Mouse (Mus musculus): ENCODE measurements around the gene Mpz. TPM values are rescaled to one million over a fixed set of nuclear protein-coding genes. Genes with fewer than 3 reads are reported as not detected.

The Mpz gene
- total RNA-seq (2021): 10 to 100 TPM; 23.9 to 53.3 TPM
- long read RNA-seq, experiment 1, partial matches to known transcripts: 1 of 18 reads
- long read RNA-seq, experiment 1, other reads (novel, unspliced or antisense): 14 of 18 reads
- long read RNA-seq, experiment 2, transcript Mpz-202 (6 exons, 1,278 nt): major isoform, 32 of 72 reads
- long read RNA-seq, experiment 2, partial matches to known transcripts: 2 of 72 reads
- long read RNA-seq, experiment 2, other reads (novel, unspliced or antisense): 38 of 72 reads

DNA sequence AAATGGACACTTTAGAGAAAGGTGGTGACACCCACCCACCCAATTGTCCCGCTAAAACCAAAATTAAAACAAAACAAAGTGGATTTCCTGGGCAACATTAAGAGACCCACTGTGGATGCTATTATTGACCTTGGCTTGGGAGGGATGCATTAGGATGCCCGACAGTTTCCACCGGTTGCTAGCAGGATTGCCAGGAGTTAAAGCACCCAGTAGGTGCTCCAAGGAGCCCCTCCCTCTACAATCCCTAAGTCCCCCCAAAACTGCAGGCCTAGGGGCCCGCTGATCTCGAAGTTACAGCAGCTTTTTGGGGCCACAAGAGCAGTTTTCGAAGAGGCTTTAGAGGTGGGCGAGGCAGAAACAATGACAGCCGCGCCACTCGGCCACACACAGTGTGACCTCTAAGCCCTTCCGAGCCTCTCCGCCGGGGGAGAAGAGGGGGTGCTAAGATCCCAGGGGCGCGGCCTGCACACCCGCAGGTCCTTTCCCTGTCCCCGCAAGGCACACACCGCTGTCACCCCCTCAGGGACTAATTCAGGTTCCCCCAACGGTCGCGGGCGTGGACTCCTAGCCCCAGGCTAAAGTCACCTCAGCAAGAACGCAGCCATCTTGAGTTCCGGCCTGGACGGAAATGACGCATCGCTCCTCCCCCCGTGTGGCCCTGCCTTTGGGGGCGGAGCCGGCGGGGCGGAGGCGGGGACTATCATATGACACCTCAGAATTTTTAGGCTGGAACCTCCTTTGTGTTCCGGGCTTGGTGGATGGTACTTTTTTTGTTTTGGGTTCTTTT lies at the start of gene Mpz, which contains the start of gene Sdhc:
TSS of gene Mpz (plus strand) at position 738 of the 787 bp plus-strand sequence.
TSS of gene Sdhc (minus strand) at position 630 of the 787 bp plus-strand sequence.
- peak; percentile 89 to 94 for DNase-seq (ENCODE audit: low spot score in 2 of 2)

- DNase-seq (ENCODE audit: low spot score in 2 of 2): no peak
Observed at GRCm38 (mm10) chr1:171101033-171101432, 49.5 kb upstream of the Mpz start.

DNA sequence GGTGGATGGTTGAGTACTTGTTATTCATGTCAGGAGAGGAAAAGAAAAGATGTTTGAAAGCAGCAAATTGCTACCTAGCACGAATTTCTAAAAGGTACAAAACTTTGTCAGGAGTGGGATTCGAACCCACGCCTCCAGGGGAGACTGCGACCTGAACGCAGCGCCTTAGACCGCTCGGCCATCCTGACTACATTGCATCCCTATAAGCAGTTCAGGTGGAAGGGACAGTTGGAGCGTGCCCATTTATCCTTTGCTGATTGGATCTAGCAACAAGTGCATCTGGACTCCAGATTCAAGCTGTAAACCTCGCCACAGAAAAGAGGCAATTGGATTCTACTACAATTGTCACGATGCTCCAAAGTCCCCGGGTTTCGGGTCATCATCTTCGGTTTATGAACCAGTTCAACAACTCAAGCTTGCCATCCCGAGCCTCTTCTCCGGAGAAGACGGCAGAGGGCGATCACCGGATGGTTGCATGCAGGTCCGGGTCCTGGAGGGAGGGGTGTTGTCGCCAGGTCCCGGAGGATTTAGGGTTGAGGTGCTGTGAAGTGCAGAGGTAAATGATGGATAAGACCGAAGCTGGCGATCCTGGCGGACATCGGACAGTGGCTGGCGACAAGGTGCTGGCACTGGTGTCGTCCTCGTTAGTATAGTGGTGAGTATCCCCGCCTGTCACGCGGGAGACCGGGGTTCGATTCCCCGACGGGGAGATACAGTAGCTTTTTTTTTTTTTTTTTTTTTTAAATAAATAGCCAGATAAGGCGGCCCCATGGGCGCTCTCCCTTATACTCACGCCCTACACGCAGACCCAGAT lies 48.6 kb upstream of the Mpz start:
- DNase-seq (ENCODE audit: low spot score in 2 of 2): peak; percentile 66 to 75

DNA sequence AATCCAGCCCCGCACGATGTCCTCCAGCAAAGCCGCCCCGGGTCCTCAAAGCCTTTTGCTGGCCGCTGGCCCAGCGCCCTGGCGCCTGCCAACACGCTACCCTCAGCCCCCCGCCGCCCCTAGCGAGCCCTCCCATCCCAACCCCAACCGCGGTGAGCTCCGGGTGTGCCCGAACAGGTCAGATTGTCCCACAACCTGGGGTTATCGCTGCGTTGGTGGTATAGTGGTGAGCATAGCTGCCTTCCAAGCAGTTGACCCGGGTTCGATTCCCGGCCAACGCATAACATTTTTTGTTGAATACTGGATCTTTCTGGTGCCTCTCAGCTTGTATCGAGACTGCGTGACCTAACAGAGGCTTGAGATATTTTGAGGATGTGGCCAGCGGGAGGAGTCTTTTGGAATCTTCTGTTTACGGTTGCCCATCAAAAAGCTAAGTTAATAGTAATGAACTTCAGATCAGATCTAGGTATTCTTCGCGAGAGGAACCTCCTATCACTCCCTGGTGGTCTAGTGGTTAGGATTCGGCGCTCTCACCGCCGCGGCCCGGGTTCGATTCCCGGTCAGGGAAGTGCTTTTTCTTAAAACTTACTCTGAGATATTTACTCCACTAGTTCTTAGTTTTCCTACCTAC lies 47.8 kb upstream of the Mpz start:
- DNase-seq (ENCODE audit: low spot score in 2 of 2): peak; percentile 60 to 73

- no peak for DNase-seq (ENCODE audit: low spot score in 2 of 2)
Observed at GRCm38 (mm10) chr1:171103179-171103840, 47.2 kb upstream of the Mpz start.

GRCm38 (mm10) chr1:171105226-171105625 lies 45.3 kb upstream of the Mpz start:
- no peak for DNase-seq (ENCODE audit: low spot score in 2 of 2)

- no peak for DNase-seq (ENCODE audit: low spot score in 2 of 2)
Observed at GRCm38 (mm10) chr1:171109620-171110019, 40.9 kb upstream of the Mpz start.

DNA sequence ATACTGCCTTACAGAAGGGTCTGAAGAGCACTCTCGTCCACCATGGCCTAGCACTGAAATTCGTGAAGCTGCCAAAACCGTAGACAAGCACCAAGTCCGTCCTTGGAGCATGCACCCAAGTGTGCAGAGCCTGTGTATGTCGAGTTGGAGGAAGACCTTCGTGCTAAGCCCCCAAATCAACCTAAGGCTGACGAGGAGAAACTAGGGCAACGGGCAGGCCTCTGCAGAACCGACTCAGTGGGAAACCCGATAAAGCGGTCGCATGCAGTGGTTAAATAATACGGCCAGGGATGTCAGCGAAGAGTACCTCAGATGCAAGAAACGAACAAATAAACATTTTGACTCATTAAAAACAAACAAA lies 39.9 kb upstream of the Mpz start:
- peak in 1 of 2 experiments; percentile 11 for DNase-seq (ENCODE audit: low spot score in 2 of 2)

GRCm38 (mm10) chr1:171111020-171111780 lies 39.3 kb upstream of the Mpz start:
- DNase-seq (ENCODE audit: low spot score in 2 of 2): peak; percentile 78 to 86

GRCm38 (mm10) chr1:171111781-171112575 lies 38.5 kb upstream of the Mpz start:
- DNase-seq (ENCODE audit: low spot score in 2 of 2): peak in 1 of 2 experiments; percentile 46

DNA sequence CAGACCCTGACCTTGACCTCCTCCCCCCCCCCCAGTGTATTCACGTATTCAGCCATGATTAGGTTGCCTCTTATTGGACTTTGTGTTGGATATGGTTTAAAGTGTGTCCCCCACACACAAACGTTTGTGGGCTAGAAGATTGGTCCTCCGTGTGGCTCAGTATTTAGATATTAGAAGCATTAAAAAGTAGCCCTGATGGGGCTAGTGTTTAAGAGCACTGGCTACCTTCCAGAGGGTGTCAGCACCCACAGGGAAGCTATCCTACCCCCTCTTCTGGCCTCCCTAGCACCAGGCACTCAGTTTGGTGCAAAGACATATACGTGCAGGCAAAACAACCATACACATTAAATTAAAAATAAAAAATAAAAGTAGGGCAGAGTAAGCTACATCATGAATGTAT lies 37.5 kb upstream of the Mpz start:
- DNase-seq (ENCODE audit: low spot score in 2 of 2): no peak

- peak; percentile 57 to 70 for DNase-seq (ENCODE audit: low spot score in 2 of 2)
Observed at GRCm38 (mm10) chr1:171113873-171114299, 36.6 kb upstream of the Mpz start, which contains the start of gene Cfap126. Cfap126 (plus strand) TSS chr1:171113918.

DNA sequence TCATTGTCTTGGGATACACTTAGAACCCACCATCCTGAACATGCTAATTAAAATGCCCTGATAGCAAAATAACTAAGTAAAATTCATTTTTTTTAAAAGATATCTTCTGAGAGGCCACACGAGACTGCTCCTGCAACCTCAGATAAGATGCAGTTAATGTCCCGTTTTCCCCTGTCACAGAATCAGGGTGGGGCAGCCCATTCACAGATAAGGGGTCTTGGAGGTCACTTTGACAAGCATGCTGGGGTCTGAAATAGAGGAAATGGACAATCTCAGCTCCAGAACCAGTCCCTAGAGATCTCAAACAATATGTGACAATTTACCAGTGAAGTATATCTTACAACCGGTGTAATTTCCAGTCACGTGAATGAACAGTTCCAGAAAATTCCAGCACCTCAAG lies 34.2 kb upstream of the Mpz start:
- DNase-seq (ENCODE audit: low spot score in 2 of 2): no peak

DNA sequence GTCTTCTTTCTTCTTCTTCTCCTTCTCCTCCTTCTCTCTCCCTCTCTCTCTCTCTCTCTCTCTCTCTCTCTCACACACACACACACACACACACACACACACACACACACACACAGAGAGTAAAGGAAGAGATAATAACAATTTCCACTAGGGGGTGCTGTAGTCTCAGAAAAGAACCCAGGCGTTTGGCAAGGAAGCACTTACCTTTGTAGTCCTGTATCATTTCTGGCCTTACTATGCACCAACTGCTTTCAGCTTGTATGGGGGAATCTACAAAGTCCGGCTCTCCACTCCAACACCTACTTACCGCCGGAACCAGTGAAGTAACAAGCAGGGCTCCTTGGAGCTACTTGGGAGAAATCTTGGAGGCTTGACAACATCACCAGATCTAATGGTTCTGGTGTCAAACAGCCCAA lies 32.2 kb upstream of the Mpz start:
- peak in 1 of 2 experiments; percentile 25 for DNase-seq (ENCODE audit: low spot score in 2 of 2)

- no peak for DNase-seq (ENCODE audit: low spot score in 2 of 2)
Observed at GRCm38 (mm10) chr1:171118996-171119395, 31.5 kb upstream of the Mpz start.

DNA sequence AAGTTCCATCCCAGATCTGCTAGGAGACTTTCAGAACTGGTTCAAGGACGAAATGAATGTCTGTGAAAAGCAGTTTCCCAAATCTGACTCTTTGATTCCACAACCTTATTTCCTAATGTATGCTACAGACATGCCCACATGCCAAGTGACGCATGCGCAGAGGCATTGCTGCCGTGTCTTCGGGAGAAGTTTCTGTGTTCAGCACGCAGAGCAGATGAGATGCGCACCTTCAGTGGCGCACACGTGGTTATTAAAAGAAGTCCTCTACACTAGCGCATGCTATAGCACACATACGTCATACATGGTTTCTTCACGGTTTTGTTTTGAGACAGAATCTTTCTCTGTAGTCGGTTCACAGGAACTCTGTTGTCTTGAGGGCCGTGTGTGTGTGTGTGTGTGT lies 31.1 kb upstream of the Mpz start:
- DNase-seq (ENCODE audit: low spot score in 2 of 2): no peak

- DNase-seq (ENCODE audit: low spot score in 2 of 2): no peak
Observed at GRCm38 (mm10) chr1:171120893-171121292, 29.6 kb upstream of the Mpz start.

DNA sequence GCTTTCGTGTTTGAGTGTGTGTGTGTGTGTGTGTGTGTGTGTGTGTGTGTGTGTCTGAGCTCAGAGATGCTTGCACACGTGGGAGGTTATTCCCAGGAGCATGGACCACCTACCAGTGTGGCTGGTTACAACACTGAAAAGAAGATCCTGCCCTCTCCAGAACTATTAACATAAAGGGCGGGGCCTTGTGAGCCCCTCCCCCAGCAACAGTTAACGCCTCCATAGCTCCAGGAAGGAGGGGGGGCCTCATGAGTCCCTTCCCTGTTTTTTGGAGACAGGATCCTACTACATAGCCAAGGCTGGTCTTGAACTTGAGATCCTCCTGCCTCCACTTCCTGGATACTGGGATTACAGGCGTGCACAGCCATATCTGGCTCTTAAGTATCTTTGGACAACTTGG lies 28.7 kb upstream of the Mpz start:
- DNase-seq (ENCODE audit: low spot score in 2 of 2): no peak

- DNase-seq (ENCODE audit: low spot score in 2 of 2): peak in 1 of 2 experiments; percentile 16
Observed at GRCm38 (mm10) chr1:171122932-171123331, 27.6 kb upstream of the Mpz start.

All from adrenal gland, postnatal 4 days (tissue).